Mouse (Mus musculus) heart, embryonic 11.5 days (tissue): ENCODE measurements around the gene Thsd4. TPM values are rescaled to one million over a fixed set of nuclear protein-coding genes. Genes with fewer than 3 reads are reported as not detected.

Experiments
- ATAC-seq: fragments of 200-750 bp; cut with Nextera tagmentation; replicated peaks from 2 replicates; pipeline ENCODE4 v1.8.0; 2017; ENCODE audit warnings: moderate library complexity; ENCODE audit not compliant: insufficient number of reproducible peaks, low FRiP score, low TSS enrichment
- H3K27ac ChIP-seq: fragments of 300-500 bp; sonication (generic); 2 replicates; pipeline ENCODE4 v1.5.1; 2014; ENCODE audit warnings: mild to moderate bottlenecking, low read depth, low read length
- H3K27me3 ChIP-seq: fragments of 300-500 bp; sonication (generic); 2 replicates; pipeline ENCODE4 v1.6.1; 2014; ENCODE audit warnings: mild to moderate bottlenecking, low read length, mixed read lengths; ENCODE audit not compliant: control insufficient read depth, insufficient read depth
- H3K36me3 ChIP-seq: fragments of 300-500 bp; sonication (generic); 2 replicates; pipeline ENCODE4 v1.6.1; 2014; ENCODE audit warnings: mild to moderate bottlenecking, low read length, moderate library complexity, mixed read lengths; ENCODE audit not compliant: control insufficient read depth, insufficient read depth
- H3K4me1 ChIP-seq: fragments of 300-500 bp; sonication (generic); 2 replicates; pipeline ENCODE4 v1.6.1; 2014; ENCODE audit warnings: low read length; ENCODE audit not compliant: control insufficient read depth, insufficient read depth
- H3K4me2 ChIP-seq: fragments of 300-500 bp; sonication (generic); 2 replicates; pipeline ENCODE4 v1.6.1; 2014; ENCODE audit warnings: mild to moderate bottlenecking, moderate library complexity
- H3K4me3 ChIP-seq: fragments of 300-500 bp; sonication (generic); 2 replicates; pipeline ENCODE4 v1.5.1; 2014; ENCODE audit warnings: low read depth, low read length
- H3K9ac ChIP-seq: fragments of 300-500 bp; sonication (generic); 2 replicates; pipeline ENCODE4 v1.6.1; 2014; ENCODE audit warnings: mild to moderate bottlenecking, low read depth, low read length, moderate library complexity
- H3K9me3 ChIP-seq: fragments of 300-500 bp; sonication (generic); replicated peaks from 2 replicates; pipeline ENCODE4 v1.6.1; 2016; ENCODE audit warnings: low read length; ENCODE audit not compliant: control insufficient read depth
- WGBS: fragments of 180-500 bp; shearing (Covaris S2); extraction: QIAGEN DNeasy Blood & Tissue Kit; methylation state at CpG from one replicate; pipeline ENCODE4 v1.1.7; 2014; ENCODE audit not compliant: insufficient replicate concordance; 5-methylcytosine and 5-hydroxymethylcytosine counted together
- polyA plus RNA-seq: library from polyadenylated mRNA; unstranded; fragments of >200 nt; fragmentation: Nextera tagmentation; extraction: Ambion mirVana; gene quantifications from 2 replicates; pipeline ENCODE4 v1.2.1, GENCODE M21; 2014

Gene Thsd4
- polyA plus RNA-seq, 1 experiment from 2014 or later = 14.6 TPM

- H3K27me3 ChIP-seq = no peaks in the 10 kb centered on the region
- H3K4me2 ChIP-seq = no peak overlapping the region
- no peak overlapping the region for H3K9ac ChIP-seq
- no peaks in the 10 kb centered on the region for H3K9me3 ChIP-seq
- no peak for ATAC-seq
- H3K4me3 ChIP-seq = no peak overlapping the region
- no peak overlapping the region for H3K27ac ChIP-seq
- H3K4me1 ChIP-seq = peaks cover 18% of the 10 kb centered on the region
- WGBS = 62% methylated on average over 14 of the region's 14 CpGs
- H3K36me3 ChIP-seq = no peaks in the 10 kb centered on the region
These were observed 157.6 kb downstream of the Thsd4 start for GRCm38 (mm10) chr9:60364166-60364781.

GRCm38 (mm10) chr9:60352351-60352750, 169.5 kb downstream of the Thsd4 start:
- Histone ChIP-seq H3K27me3 (no peaks in the 10 kb centered on the region), H3K4me1 (0 out of 2 replicates have a peak, but pooled peaks cover 5% of the 10 kb centered on the region), H3K9me3 (no peaks in the 10 kb centered on the region), H3K4me3 (no peak overlapping the region), H3K4me2 (no peak overlapping the region), H3K9ac (no peak overlapping the region), H3K36me3 (no peaks in the 10 kb centered on the region), H3K27ac (no peak overlapping the region)
- whole genome bisulfite sequencing = 66% methylated on average over 4 of the region's 4 CpGs
- ATAC-seq = no peak

- Histone ChIP-seq H3K4me2 (no peak overlapping the region), H3K27ac (no peak overlapping the region), H3K4me1 (0 out of 2 replicates have a peak, but pooled peaks cover 5% of the 10 kb centered on the region), H3K4me3 (no peak overlapping the region), H3K9me3 (no peaks in the 10 kb centered on the region), H3K9ac (no peak overlapping the region), H3K36me3 (no peaks in the 10 kb centered on the region), H3K27me3 (no peaks in the 10 kb centered on the region)
- ATAC-seq = no peak
- WGBS = 78% methylated on average over 6 of the region's 6 CpGs
These were observed 170.7 kb downstream of the Thsd4 start for GRCm38 (mm10) chr9:60351153-60351552.

GRCm38 (mm10) chr9:60336147-60336546, 185.7 kb downstream of the Thsd4 start:
- H3K4me2 ChIP-seq = no peak overlapping the region
- no peaks in the 10 kb centered on the region for H3K4me1 ChIP-seq
- no peak overlapping the region for H3K9ac ChIP-seq
- no peaks in the 10 kb centered on the region for H3K36me3 ChIP-seq
- no peaks in the 10 kb centered on the region for H3K9me3 ChIP-seq
- H3K4me3 ChIP-seq = no peak overlapping the region
- no peak for ATAC-seq
- no peak overlapping the region for H3K27ac ChIP-seq
- WGBS = 79% methylated on average over 5 of the region's 5 CpGs
- H3K27me3 ChIP-seq = no peaks in the 10 kb centered on the region

GRCm38 (mm10) chr9:60335455-60335854, 186.4 kb downstream of the Thsd4 start:
- no peaks in the 10 kb centered on the region for H3K27me3 ChIP-seq
- no peaks in the 10 kb centered on the region for H3K9me3 ChIP-seq
- H3K9ac ChIP-seq = no peak overlapping the region
- H3K4me3 ChIP-seq = no peak overlapping the region
- WGBS = 82% methylated on average over 6 of the region's 6 CpGs
- H3K4me1 ChIP-seq = no peaks in the 10 kb centered on the region
- no peaks in the 10 kb centered on the region for H3K36me3 ChIP-seq
- no peak overlapping the region for H3K4me2 ChIP-seq
- ATAC-seq = no peak
- H3K27ac ChIP-seq = no peak overlapping the region

GRCm38 (mm10) chr9:60329911-60330310, 191.9 kb downstream of the Thsd4 start:
- WGBS = 64% methylated on average over 4 of the region's 4 CpGs
- Histone ChIP-seq H3K9ac (no peak overlapping the region), H3K27ac (no peak overlapping the region), H3K36me3 (no peaks in the 10 kb centered on the region), H3K27me3 (no peaks in the 10 kb centered on the region), H3K4me1 (peaks cover 15% of the 10 kb centered on the region), H3K9me3 (no peaks in the 10 kb centered on the region), H3K4me2 (no peak overlapping the region), H3K4me3 (no peak overlapping the region)
- no peak for ATAC-seq

GRCm38 (mm10) chr9:60324716-60325115, 197.1 kb downstream of the Thsd4 start:
- no peak for ATAC-seq
- no peaks in the 10 kb centered on the region for H3K27me3 ChIP-seq
- no peaks in the 10 kb centered on the region for H3K36me3 ChIP-seq
- WGBS = 69% methylated on average over 2 of the region's 2 CpGs
- H3K4me2 ChIP-seq = no peak overlapping the region
- no peak overlapping the region for H3K4me3 ChIP-seq
- no peak overlapping the region for H3K27ac ChIP-seq
- no peak overlapping the region for H3K9ac ChIP-seq
- H3K4me1 ChIP-seq = peaks cover 25% of the 10 kb centered on the region
- no peaks in the 10 kb centered on the region for H3K9me3 ChIP-seq

- no peak overlapping the region for H3K9ac ChIP-seq
- H3K4me1 ChIP-seq = peaks cover 28% of the 10 kb centered on the region
- H3K9me3 ChIP-seq = no peaks in the 10 kb centered on the region
- no peaks in the 10 kb centered on the region for H3K36me3 ChIP-seq
- 88% methylated on average over 6 of the region's 6 CpGs for whole genome bisulfite sequencing
- H3K4me3 ChIP-seq = no peak overlapping the region
- ATAC-seq = no peak
- no peaks in the 10 kb centered on the region for H3K27me3 ChIP-seq
- H3K4me2 ChIP-seq = no peak overlapping the region
- H3K27ac ChIP-seq = no peak overlapping the region
These were observed 198.4 kb downstream of the Thsd4 start for GRCm38 (mm10) chr9:60323435-60323834.

GRCm38 (mm10) chr9:60317291-60317690, 204.6 kb downstream of the Thsd4 start:
- no peak for ATAC-seq
- no peaks in the 10 kb centered on the region for H3K27me3 ChIP-seq
- no peak overlapping the region for H3K27ac ChIP-seq
- H3K4me2 ChIP-seq = no peak overlapping the region
- H3K36me3 ChIP-seq = no peaks in the 10 kb centered on the region
- peaks cover 13% of the 10 kb centered on the region for H3K4me1 ChIP-seq
- WGBS = 74% methylated on average over 8 of the region's 8 CpGs
- H3K9ac ChIP-seq = no peak overlapping the region
- H3K4me3 ChIP-seq = no peak overlapping the region
- H3K9me3 ChIP-seq = no peaks in the 10 kb centered on the region
